Mouse (Mus musculus): ENCODE results near the gene Usp29. TPM values are rescaled to one million over a fixed set of nuclear protein-coding genes. Genes with fewer than 3 reads are reported as not detected.

The Usp29 gene
- total RNA-seq (2014; rRNA removed; ENCODE audit: low replicate concordance) (3.1 and 3.2 TPM in 2 replicates), polyA plus RNA-seq (2015; fragmentation: Nextera tagmentation; extraction: Ambion mirVana) (1.7 and 2.2 TPM in 2 replicates)

DNA sequence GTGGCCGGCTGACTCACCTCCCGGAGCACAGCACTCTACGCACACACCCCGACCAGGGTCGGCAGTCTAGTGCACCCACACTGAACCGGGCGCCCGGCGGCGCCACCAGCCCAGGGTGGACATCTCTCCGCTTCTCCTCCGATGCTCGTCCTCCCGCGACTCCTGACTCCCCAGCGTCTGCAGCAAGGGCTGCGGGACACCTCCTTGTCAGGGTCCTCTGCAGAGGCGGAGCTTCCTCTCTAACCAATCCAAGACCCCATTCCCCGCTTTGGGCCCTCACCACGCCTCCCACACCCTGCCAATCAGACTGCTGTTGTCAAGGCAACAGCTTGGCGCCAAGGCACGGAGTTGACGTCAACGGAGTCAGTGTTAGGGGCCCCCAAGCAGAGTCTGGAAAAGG is at the start of gene Usp29, which contains the start of gene Peg3:
Gene Usp29 (plus strand): TSS at position 338 of the 400 bp plus-strand sequence.
Gene Peg3 (minus strand): TSS at position 191 of the 400 bp plus-strand sequence.
- 46% methylated on average over 24 of the region's 24 CpGs for WGBS
- Histone ChIP-seq H3K4me2 (ENCODE audit: low read depth, low read length) (peak within 1 kb of the TSS; percentile 64), H3K9ac (replicated peaks; ENCODE audit: low read depth, low read length) (peak within 1 kb of the TSS; percentile 57), H3K9me3 (replicated peaks; ENCODE audit: control insufficient read depth, low read length) (0 out of 2 replicates have a peak, but pooled peaks cover 14% of the 10 kb centered on the region), H3K4me3 (ENCODE audit: low read depth, low read length) (peak within 1 kb of the TSS; percentile 61), H3K4me1 (ENCODE audit: control insufficient read depth, insufficient read depth) (no peaks in the 10 kb centered on the region), H3K27ac (ENCODE audit: low read depth) (peak within 1 kb of the TSS; percentile 94), H3K27me3 (ENCODE audit: control insufficient read depth, insufficient read depth, low read length) (no peaks in the 10 kb centered on the region), H3K36me3 (replicated peaks; ENCODE audit: control insufficient read depth, insufficient read depth, low read length) (0 out of 2 replicates have a peak, but pooled peaks cover 9% of the 10 kb centered on the region)
- DNase-seq (ENCODE audit: low spot score) (peak; percentile 91), ATAC-seq (ENCODE audit: insufficient read depth, low read depth) (peak; percentile 27)
- TF ChIP-seq EP300 (IDR thresholded peaks at IDR 0.05; ENCODE audit: low read depth) = no peak
- no peak for TF ChIP-seq CTCF (IDR thresholded peaks at IDR 0.05; ENCODE audit: low read depth)

DNA sequence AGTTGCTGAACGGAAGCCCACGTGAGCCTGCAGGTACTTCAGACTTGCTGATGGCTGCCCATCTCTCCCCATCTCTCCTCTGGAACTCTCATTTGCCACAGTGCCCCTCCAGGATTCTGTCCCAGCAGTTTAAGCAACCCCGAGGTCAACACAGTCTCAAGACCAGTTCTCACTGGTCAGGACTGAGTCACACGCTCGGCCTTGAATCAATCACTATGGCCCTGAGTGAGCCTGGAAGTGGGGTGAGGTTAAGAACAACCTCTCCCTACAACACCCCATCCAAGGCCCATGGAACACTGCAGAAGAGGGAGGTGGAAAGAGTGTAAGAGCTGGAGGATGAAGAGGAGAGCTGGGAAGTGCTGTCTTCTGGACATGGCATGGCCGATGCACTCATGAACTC is 44.9 kb upstream of the Usp29 start:
- Histone ChIP-seq H3K4me2 (ENCODE audit: low read depth, low read length) (no peak overlapping the region), H3K36me3 (replicated peaks; ENCODE audit: control insufficient read depth, insufficient read depth, low read length) (no peaks in the 10 kb centered on the region), H3K9me3 (replicated peaks; ENCODE audit: control insufficient read depth, low read length) (no peaks in the 10 kb centered on the region), H3K4me3 (ENCODE audit: low read depth, low read length) (no peak overlapping the region), H3K4me1 (ENCODE audit: control insufficient read depth, insufficient read depth) (no peaks in the 10 kb centered on the region), H3K27ac (ENCODE audit: low read depth) (no peak overlapping the region), H3K9ac (replicated peaks; ENCODE audit: low read depth, low read length) (no peak overlapping the region), H3K27me3 (ENCODE audit: control insufficient read depth, insufficient read depth, low read length) (no peaks in the 10 kb centered on the region)
- DNase-seq (ENCODE audit: low spot score) (no peak), ATAC-seq (ENCODE audit: insufficient read depth, low read depth) (no peak)
- WGBS = 91% methylated on average over 6 of the region's 6 CpGs
- no peak for TF ChIP-seq CTCF (IDR thresholded peaks at IDR 0.05; ENCODE audit: low read depth)
- TF ChIP-seq EP300 (IDR thresholded peaks at IDR 0.05; ENCODE audit: low read depth) = no peak

DNA sequence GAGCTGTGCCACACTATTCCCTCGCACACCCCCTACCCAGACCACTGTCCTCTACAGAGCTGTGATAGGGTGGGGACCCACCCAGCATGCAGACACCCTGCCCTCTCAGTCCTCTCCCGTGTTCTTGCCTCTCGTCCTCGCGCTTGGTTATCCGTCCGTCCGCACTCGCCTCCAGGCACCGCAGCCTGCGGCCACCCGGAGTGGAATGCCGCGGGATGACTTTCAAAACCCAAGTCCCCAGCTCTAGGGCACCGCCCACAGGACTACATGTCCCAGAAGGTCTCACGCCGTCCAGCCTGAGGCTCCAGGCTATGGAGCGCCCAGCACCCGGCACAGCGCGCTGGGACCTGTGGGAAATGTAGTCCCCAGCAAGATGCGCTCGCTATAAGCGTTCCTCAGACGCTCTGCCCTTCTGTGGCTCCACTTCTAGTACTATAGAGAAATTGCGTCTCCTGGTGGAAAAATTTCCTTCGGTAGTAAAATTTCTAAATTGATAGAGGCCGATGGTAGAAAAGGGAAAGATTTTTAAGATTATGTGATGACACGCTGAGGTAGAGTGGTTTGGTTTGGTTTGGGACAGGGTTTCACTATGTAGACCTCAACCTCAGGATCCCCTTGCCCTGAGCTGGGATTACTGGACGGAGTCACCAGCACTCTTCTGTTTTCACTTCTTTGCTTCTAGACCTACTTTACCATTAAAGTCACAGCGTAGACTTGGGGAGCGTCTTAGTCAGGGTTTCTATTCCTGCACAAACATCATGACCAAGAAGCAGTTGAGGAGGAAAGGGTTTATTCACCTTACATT is 33.9 kb upstream of the Usp29 start, which contains the start of gene Zim1:
Gene Zim1 (minus strand): TSS at position 210 of the 805 bp plus-strand sequence.
- no peaks in the 10 kb centered on the region for H3K9me3 ChIP-seq (replicated peaks; ENCODE audit: control insufficient read depth, low read length)
- no peaks in the 10 kb centered on the region for H3K4me1 ChIP-seq (ENCODE audit: control insufficient read depth, insufficient read depth)
- H3K4me2 ChIP-seq (ENCODE audit: low read depth, low read length) = peak within 1 kb of the TSS; percentile 76
- H3K27ac ChIP-seq (ENCODE audit: low read depth) = 0 out of 2 replicates have a peak within 1 kb of the TSS, but pooled peaks have one; percentile 18
- H3K27me3 ChIP-seq (ENCODE audit: control insufficient read depth, insufficient read depth, low read length) = no peaks in the 10 kb centered on the region
- DNase-seq (ENCODE audit: low spot score) = peak; percentile 84
- H3K4me3 ChIP-seq (ENCODE audit: low read depth, low read length) = peak within 1 kb of the TSS; percentile 52
- WGBS = 9% methylated on average over 32 of the region's 32 CpGs
- H3K36me3 ChIP-seq (replicated peaks; ENCODE audit: control insufficient read depth, insufficient read depth, low read length) = no peaks in the 10 kb centered on the region
- ATAC-seq (ENCODE audit: insufficient read depth, low read depth) = peak; percentile 100
- peak within 1 kb of the TSS; percentile 42; the same call in 1 of the 2 replicates for H3K9ac ChIP-seq (replicated peaks; ENCODE audit: low read depth, low read length)
- TF ChIP-seq EP300 (IDR thresholded peaks at IDR 0.05; ENCODE audit: low read depth) (no peak), CTCF (IDR thresholded peaks at IDR 0.05; ENCODE audit: low read depth) (peak; percentile 13; the same call in 1 of the 2 replicates)

DNA sequence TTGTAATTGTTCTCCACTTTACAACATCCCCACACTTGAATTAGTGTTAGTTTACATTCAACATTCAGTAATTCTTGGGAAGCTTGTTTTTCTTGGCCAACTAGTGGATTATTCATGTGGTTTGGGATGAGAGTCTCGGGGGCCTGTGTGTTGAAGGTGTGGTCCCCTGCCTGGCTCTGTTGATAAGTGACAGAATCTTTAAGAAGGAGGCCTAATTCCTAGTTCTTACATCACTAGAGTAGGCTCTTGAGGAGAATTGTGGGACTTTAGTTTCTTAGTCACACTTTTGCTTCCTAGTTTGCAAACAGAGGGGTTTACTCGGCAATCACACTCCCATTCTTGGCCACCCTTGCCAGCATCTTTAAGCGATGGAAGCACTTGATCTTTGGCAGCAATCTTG is 31.1 kb upstream of the Usp29 start:
- H3K4me2 ChIP-seq (ENCODE audit: low read depth, low read length) = no peak overlapping the region
- no peaks in the 10 kb centered on the region for H3K9me3 ChIP-seq (replicated peaks; ENCODE audit: control insufficient read depth, low read length)
- DNase-seq (ENCODE audit: low spot score) = no peak
- whole genome bisulfite sequencing = 76% methylated on average over 3 of the region's 3 CpGs
- H3K4me3 ChIP-seq (ENCODE audit: low read depth, low read length) = no peak overlapping the region
- no peaks in the 10 kb centered on the region for H3K4me1 ChIP-seq (ENCODE audit: control insufficient read depth, insufficient read depth)
- no peak overlapping the region for H3K27ac ChIP-seq (ENCODE audit: low read depth)
- no peak overlapping the region for H3K9ac ChIP-seq (replicated peaks; ENCODE audit: low read depth, low read length)
- 0 out of 2 replicates have a peak, but pooled peaks cover 4% of the 10 kb centered on the region for H3K36me3 ChIP-seq (replicated peaks; ENCODE audit: control insufficient read depth, insufficient read depth, low read length)
- no peak for TF ChIP-seq CTCF (IDR thresholded peaks at IDR 0.05; ENCODE audit: low read depth)
- no peak for TF ChIP-seq EP300 (IDR thresholded peaks at IDR 0.05; ENCODE audit: low read depth)
- H3K27me3 ChIP-seq (ENCODE audit: control insufficient read depth, insufficient read depth, low read length) = no peaks in the 10 kb centered on the region
- no peak for ATAC-seq (ENCODE audit: insufficient read depth, low read depth)

GRCm38 (mm10) chr7:6707416-6708015 is 22.9 kb upstream of the Usp29 start:
- ATAC-seq (ENCODE audit: insufficient read depth, low read depth) = no peak
- no peak for TF ChIP-seq EP300 (IDR thresholded peaks at IDR 0.05; ENCODE audit: low read depth)
- no peak for TF ChIP-seq CTCF (IDR thresholded peaks at IDR 0.05; ENCODE audit: low read depth)
- DNase-seq (ENCODE audit: low spot score) = no peak
- Histone ChIP-seq H3K4me2 (ENCODE audit: low read depth, low read length) (no peak overlapping the region), H3K27ac (ENCODE audit: low read depth) (no peak overlapping the region), H3K9ac (replicated peaks; ENCODE audit: low read depth, low read length) (no peak overlapping the region), H3K9me3 (replicated peaks; ENCODE audit: control insufficient read depth, low read length) (no peaks in the 10 kb centered on the region), H3K4me3 (ENCODE audit: low read depth, low read length) (no peak overlapping the region), H3K27me3 (ENCODE audit: control insufficient read depth, insufficient read depth, low read length) (no peaks in the 10 kb centered on the region), H3K36me3 (replicated peaks; ENCODE audit: control insufficient read depth, insufficient read depth, low read length) (peaks cover 63% of the 10 kb centered on the region), H3K4me1 (ENCODE audit: control insufficient read depth, insufficient read depth) (no peaks in the 10 kb centered on the region)
- WGBS = 84% methylated on average over 23 of the region's 23 CpGs
